Mouse (Mus musculus) hindbrain, embryonic 14.5 days (tissue): ENCODE data around the gene Fgr. TPM values are rescaled to one million over a fixed set of nuclear protein-coding genes. Genes with fewer than 3 reads are reported as not detected.
A peak's percentile ranks its signal among the peaks of the same experiment; 100 is the strongest.

ENCODE experiments used
- ATAC-seq: fragments of 200-750 bp; cut with Nextera tagmentation; 2 replicates; pipeline ENCODE4 v1.8.0; 2017; ENCODE audit warnings: moderate number of reproducible peaks, mild to moderate bottlenecking, moderate TSS enrichment, moderate library complexity; ENCODE audit not compliant: low FRiP score
- DNase-seq: peaks from one replicate; pipeline ENCODE4 v3.0.0-alpha.2; 2015; ENCODE audit warnings: low spot score
- H3K27ac ChIP-seq: fragments of 300-500 bp; sonication (generic); 2 replicates; pipeline ENCODE4 v1.5.1; 2014; ENCODE audit warnings: mild to moderate bottlenecking, moderate library complexity
- H3K27me3 ChIP-seq: fragments of 300-500 bp; sonication (generic); 2 replicates; pipeline ENCODE4 v1.6.1; 2014; ENCODE audit warnings: mild to moderate bottlenecking, low read length, mixed read lengths; ENCODE audit not compliant: control insufficient read depth, insufficient read depth
- H3K36me3 ChIP-seq: fragments of 300-500 bp; sonication (generic); replicated peaks from 2 replicates; pipeline ENCODE4 v1.6.1; 2014; ENCODE audit not compliant: control insufficient read depth, insufficient read depth
- H3K4me1 ChIP-seq: fragments of 300-500 bp; sonication (generic); replicated peaks from 2 replicates; pipeline ENCODE4 v1.6.1; 2014; ENCODE audit warnings: antibody characterized with exemption, low read length, mixed read lengths; ENCODE audit not compliant: control insufficient read depth, insufficient read depth
- H3K4me2 ChIP-seq: fragments of 300-500 bp; sonication (generic); replicated peaks from 2 replicates; pipeline ENCODE4 v1.6.1; 2014; ENCODE audit warnings: mild to moderate bottlenecking, moderate library complexity
- H3K4me3 ChIP-seq: fragments of 300-500 bp; sonication (generic); replicated peaks from 2 replicates; pipeline ENCODE4 v1.5.1; 2014; ENCODE audit warnings: mild to moderate bottlenecking, low read length
- H3K9ac ChIP-seq: fragments of 300-500 bp; sonication (generic); 2 replicates; pipeline ENCODE4 v1.6.1; 2014
- H3K9me3 ChIP-seq: fragments of 300-500 bp; sonication (generic); 2 replicates; pipeline ENCODE4 v1.6.1; 2016; ENCODE audit warnings: low read length; ENCODE audit not compliant: control insufficient read depth
- WGBS: fragments of 180-500 bp; shearing (Covaris S2); extraction: QIAGEN DNeasy Blood & Tissue Kit; methylation state at CpG from one replicate; pipeline ENCODE4 v1.1.7; 2014; 5-methylcytosine and 5-hydroxymethylcytosine counted together
- polyA plus RNA-seq: library from polyadenylated mRNA; unstranded; fragments of >200 nt; fragmentation: Nextera tagmentation; extraction: Ambion mirVana; gene quantifications from 2 replicates; pipeline ENCODE4 v1.2.1, GENCODE M21; 2014

Gene Fgr
- polyA plus RNA-seq, 1 experiment from 2014 or later = 0.17 TPM

GRCm38 (mm10) chr4:132977597-132977996 lies 3.7 kb downstream of the Fgr start:
- H3K27me3 ChIP-seq = peaks cover 32% of the 10 kb centered on the region
- DNase-seq (no peak), ATAC-seq (no peak)
- no peak overlapping the region for H3K27ac ChIP-seq
- no peaks in the 10 kb centered on the region for H3K36me3 ChIP-seq
- no peaks in the 10 kb centered on the region for H3K9me3 ChIP-seq
- no peak overlapping the region for H3K9ac ChIP-seq
- 61% methylated on average over 5 of the region's 5 CpGs for WGBS
- H3K4me2 ChIP-seq = no peak overlapping the region
- H3K4me3 ChIP-seq = no peak overlapping the region
- H3K4me1 ChIP-seq = peaks cover 17% of the 10 kb centered on the region

- Histone ChIP-seq H3K9ac (no peak overlapping the region), H3K36me3 (no peaks in the 10 kb centered on the region), H3K4me3 (no peak overlapping the region), H3K4me2 (no peak overlapping the region), H3K27ac (no peak overlapping the region), H3K27me3 (peaks cover 21% of the 10 kb centered on the region), H3K4me1 (peaks cover 8% of the 10 kb centered on the region; the same call in 1 of the 2 replicates), H3K9me3 (no peaks in the 10 kb centered on the region)
- DNase-seq (no peak), ATAC-seq (no peak)
- 61% methylated on average over 2 of the region's 2 CpGs for WGBS
These were observed 5.3 kb downstream of the Fgr start for GRCm38 (mm10) chr4:132979186-132979585.

GRCm38 (mm10) chr4:132981621-132982020 lies 7.7 kb downstream of the Fgr start:
- no peak for ATAC-seq
- no peaks in the 10 kb centered on the region for H3K9me3 ChIP-seq
- H3K27me3 ChIP-seq = peaks cover 3% of the 10 kb centered on the region; the same call in 1 of the 2 replicates
- H3K9ac ChIP-seq = no peak overlapping the region
- H3K4me3 ChIP-seq = no peak overlapping the region
- H3K4me2 ChIP-seq = no peak overlapping the region
- no peak overlapping the region for H3K27ac ChIP-seq
- H3K36me3 ChIP-seq = no peaks in the 10 kb centered on the region
- H3K4me1 ChIP-seq = no peaks in the 10 kb centered on the region; the same call in 1 of the 2 replicates
- no peak for DNase-seq
- 85% methylated on average over 6 of the region's 6 CpGs for WGBS

- H3K9ac ChIP-seq = no peak overlapping the region
- no peak overlapping the region for H3K4me3 ChIP-seq
These were observed 9.1 kb downstream of the Fgr start for GRCm38 (mm10) chr4:132982999-132983398.

GRCm38 (mm10) chr4:132983664-132984512 lies 10.0 kb downstream of the Fgr start:
- no peak for ATAC-seq
- WGBS = 46% methylated on average over 7 of the region's 7 CpGs
- H3K9ac ChIP-seq = no peak overlapping the region

More at GRCm38 (mm10) chr4:132982999-132983398, 9.1 kb downstream of the Fgr start:
- no peaks in the 10 kb centered on the region for H3K36me3 ChIP-seq
- no peak for DNase-seq
- no peak for ATAC-seq
- WGBS = 79% methylated on average over 6 of the region's 6 CpGs
- no peaks in the 10 kb centered on the region for H3K27me3 ChIP-seq
- H3K9me3 ChIP-seq = no peaks in the 10 kb centered on the region
- no peak overlapping the region for H3K4me2 ChIP-seq
- H3K4me1 ChIP-seq = no peaks in the 10 kb centered on the region; the same call in 1 of the 2 replicates
- H3K27ac ChIP-seq = no peak overlapping the region

GRCm38 (mm10) chr4:132988581-132989355 lies 14.9 kb downstream of the Fgr start:
- ATAC-seq (no peak), DNase-seq (no peak)
- 86% methylated on average over 6 of the region's 6 CpGs for WGBS
- Histone ChIP-seq H3K27me3 (no peaks in the 10 kb centered on the region), H3K4me1 (no peaks in the 10 kb centered on the region; the same call in 1 of the 2 replicates), H3K27ac (no peak overlapping the region), H3K4me2 (no peak overlapping the region), H3K36me3 (no peaks in the 10 kb centered on the region), H3K4me3 (no peak overlapping the region), H3K9me3 (no peaks in the 10 kb centered on the region), H3K9ac (no peak overlapping the region)

More at GRCm38 (mm10) chr4:132983664-132984512, 10.0 kb downstream of the Fgr start:
- H3K4me3 ChIP-seq = no peak overlapping the region
- no peak overlapping the region for H3K4me2 ChIP-seq
- no peaks in the 10 kb centered on the region; the same call in 1 of the 2 replicates for H3K4me1 ChIP-seq
- no peaks in the 10 kb centered on the region for H3K36me3 ChIP-seq
- peak; percentile 61 for DNase-seq
- H3K27ac ChIP-seq = peak overlapping the region; percentile 74
- H3K9me3 ChIP-seq = no peaks in the 10 kb centered on the region
- no peaks in the 10 kb centered on the region for H3K27me3 ChIP-seq

- Histone ChIP-seq H3K27me3 (no peaks in the 10 kb centered on the region), H3K4me3 (no peak overlapping the region), H3K9me3 (no peaks in the 10 kb centered on the region), H3K9ac (no peak overlapping the region), H3K4me2 (no peak overlapping the region), H3K4me1 (no peaks in the 10 kb centered on the region), H3K36me3 (no peaks in the 10 kb centered on the region), H3K27ac (no peak overlapping the region)
- ATAC-seq (no peak), DNase-seq (no peak)
- WGBS = 72% methylated on average over 4 of the region's 4 CpGs
These were observed 19.7 kb downstream of the Fgr start for GRCm38 (mm10) chr4:132993553-132993952.

GRCm38 (mm10) chr4:132997469-132998237 lies 23.8 kb downstream of the Fgr start:
- ATAC-seq = no peak
- H3K4me1 ChIP-seq = no peaks in the 10 kb centered on the region
- no peak overlapping the region for H3K27ac ChIP-seq
- H3K36me3 ChIP-seq = no peaks in the 10 kb centered on the region
- H3K4me3 ChIP-seq = no peak overlapping the region
- 46% methylated on average over 14 of the region's 14 CpGs for WGBS
- no peak for DNase-seq
- H3K9me3 ChIP-seq = no peaks in the 10 kb centered on the region
- no peak overlapping the region for H3K4me2 ChIP-seq
- H3K27me3 ChIP-seq = no peaks in the 10 kb centered on the region
- H3K9ac ChIP-seq = no peak overlapping the region
